Mouse (Mus musculus): ENCODE measurements at regions not wholly inside any gene's neighbourhood (a gene's known extent, or its start where the extent isn't known, plus 50 kb on each side); places are given as distances from the start of the nearest gene placed in this dataset.

GRCm38 (mm10) chr14:104326089-104326488, 141.7 kb downstream of the Pou4f1 start:
- Histone ChIP-seq H3K4me3 (ENCODE audit: low read depth, low read length) (no peak overlapping the region), H3K4me1 (ENCODE audit: control insufficient read depth, low read depth, low read length) (no peaks in the 10 kb centered on the region), H3K9ac (ENCODE audit: low read depth, low read length) (no peak overlapping the region), H3K9me3 (replicated peaks; ENCODE audit: control insufficient read depth, low read length) (no peaks in the 10 kb centered on the region), H3K27me3 (ENCODE audit: control insufficient read depth, insufficient read depth, low read depth, low read length) (no peaks in the 10 kb centered on the region), H3K4me2 (ENCODE audit: low read depth, low read length) (no peak overlapping the region), H3K36me3 (ENCODE audit: control insufficient read depth, insufficient read depth) (no peaks in the 10 kb centered on the region), H3K27ac (ENCODE audit: low read length) (no peak overlapping the region)
- WGBS (ENCODE audit: insufficient replicate concordance), result 62% methylated on average over 10 of the region's 10 CpGs
- no peak for ATAC-seq (ENCODE audit: low read depth)

- Histone ChIP-seq H3K27ac (ENCODE audit: low read length) (no peak overlapping the region), H3K9ac (ENCODE audit: low read depth, low read length) (no peak overlapping the region), H3K9me3 (replicated peaks; ENCODE audit: control insufficient read depth, low read length) (no peaks in the 10 kb centered on the region; the same call in 1 of the 2 replicates), H3K4me2 (ENCODE audit: low read depth, low read length) (no peak overlapping the region), H3K4me1 (ENCODE audit: control insufficient read depth, low read depth, low read length) (no peaks in the 10 kb centered on the region), H3K36me3 (ENCODE audit: control insufficient read depth, insufficient read depth) (no peaks in the 10 kb centered on the region), H3K4me3 (ENCODE audit: low read depth, low read length) (no peak overlapping the region), H3K27me3 (ENCODE audit: control insufficient read depth, insufficient read depth, low read depth, low read length) (no peaks in the 10 kb centered on the region)
- WGBS (ENCODE audit: insufficient replicate concordance), result 60% methylated on average over 5 of the region's 5 CpGs
- ATAC-seq (ENCODE audit: low read depth), result no peak
Measured at GRCm38 (mm10) chr14:104300141-104300540, 167.7 kb downstream of the Pou4f1 start.

GRCm38 (mm10) chr14:104298312-104298711, 169.5 kb downstream of the Pou4f1 start:
- Histone ChIP-seq H3K9me3 (replicated peaks; ENCODE audit: control insufficient read depth, low read length) (no peaks in the 10 kb centered on the region), H3K4me1 (ENCODE audit: control insufficient read depth, low read depth, low read length) (no peaks in the 10 kb centered on the region), H3K27ac (ENCODE audit: low read length) (no peak overlapping the region), H3K27me3 (ENCODE audit: control insufficient read depth, insufficient read depth, low read depth, low read length) (no peaks in the 10 kb centered on the region), H3K9ac (ENCODE audit: low read depth, low read length) (no peak overlapping the region), H3K4me3 (ENCODE audit: low read depth, low read length) (no peak overlapping the region), H3K4me2 (ENCODE audit: low read depth, low read length) (no peak overlapping the region), H3K36me3 (ENCODE audit: control insufficient read depth, insufficient read depth) (no peaks in the 10 kb centered on the region)
- WGBS (ENCODE audit: insufficient replicate concordance), result 32% methylated on average over 4 of the region's 4 CpGs
- ATAC-seq (ENCODE audit: low read depth), result no peak

- WGBS (ENCODE audit: insufficient replicate concordance), result 61% methylated on average over 15 of the region's 15 CpGs
- no peak overlapping the region for H3K4me2 ChIP-seq (ENCODE audit: low read depth, low read length)
- ATAC-seq (ENCODE audit: low read depth), result no peak
Measured at GRCm38 (mm10) chr14:104297316-104298311, 170.2 kb downstream of the Pou4f1 start.

GRCm38 (mm10) chr14:104293814-104294213, 174.0 kb downstream of the Pou4f1 start:
- 38% methylated on average over 4 of the region's 4 CpGs for whole genome bisulfite sequencing (ENCODE audit: insufficient replicate concordance)
- ATAC-seq (ENCODE audit: low read depth), result no peak
- no peaks in the 10 kb centered on the region for H3K27me3 ChIP-seq (ENCODE audit: control insufficient read depth, insufficient read depth, low read depth, low read length)

More at GRCm38 (mm10) chr14:104297316-104298311, 170.2 kb downstream of the Pou4f1 start:
- Histone ChIP-seq H3K9ac (ENCODE audit: low read depth, low read length) (no peak overlapping the region), H3K27me3 (ENCODE audit: control insufficient read depth, insufficient read depth, low read depth, low read length) (no peaks in the 10 kb centered on the region), H3K4me3 (ENCODE audit: low read depth, low read length) (no peak overlapping the region), H3K9me3 (replicated peaks; ENCODE audit: control insufficient read depth, low read length) (no peaks in the 10 kb centered on the region), H3K36me3 (ENCODE audit: control insufficient read depth, insufficient read depth) (no peaks in the 10 kb centered on the region), H3K4me1 (ENCODE audit: control insufficient read depth, low read depth, low read length) (no peaks in the 10 kb centered on the region), H3K27ac (ENCODE audit: low read length) (no peak overlapping the region)

GRCm38 (mm10) chr14:104293147-104293546, 174.7 kb downstream of the Pou4f1 start:
- WGBS (ENCODE audit: insufficient replicate concordance), result 95% methylated on average over 2 of the region's 2 CpGs

More at GRCm38 (mm10) chr14:104293814-104294213, 174.0 kb downstream of the Pou4f1 start:
- no peaks in the 10 kb centered on the region for H3K36me3 ChIP-seq (ENCODE audit: control insufficient read depth, insufficient read depth)
- no peak overlapping the region for H3K4me2 ChIP-seq (ENCODE audit: low read depth, low read length)
- no peak overlapping the region for H3K27ac ChIP-seq (ENCODE audit: low read length)
- no peaks in the 10 kb centered on the region for H3K4me1 ChIP-seq (ENCODE audit: control insufficient read depth, low read depth, low read length)
- no peak overlapping the region for H3K9ac ChIP-seq (ENCODE audit: low read depth, low read length)
- no peak overlapping the region for H3K4me3 ChIP-seq (ENCODE audit: low read depth, low read length)
- H3K9me3 ChIP-seq (replicated peaks; ENCODE audit: control insufficient read depth, low read length), result no peaks in the 10 kb centered on the region

GRCm38 (mm10) chr14:104280353-104280752, 187.4 kb downstream of the Pou4f1 start:
- Histone ChIP-seq H3K27ac (ENCODE audit: low read length) (no peak overlapping the region), H3K4me1 (ENCODE audit: control insufficient read depth, low read depth, low read length) (no peaks in the 10 kb centered on the region), H3K4me3 (ENCODE audit: low read depth, low read length) (no peak overlapping the region), H3K9ac (ENCODE audit: low read depth, low read length) (no peak overlapping the region), H3K9me3 (replicated peaks; ENCODE audit: control insufficient read depth, low read length) (no peaks in the 10 kb centered on the region), H3K27me3 (ENCODE audit: control insufficient read depth, insufficient read depth, low read depth, low read length) (no peaks in the 10 kb centered on the region), H3K4me2 (ENCODE audit: low read depth, low read length) (no peak overlapping the region), H3K36me3 (ENCODE audit: control insufficient read depth, insufficient read depth) (no peaks in the 10 kb centered on the region)
- no peak for ATAC-seq (ENCODE audit: low read depth)
- WGBS (ENCODE audit: insufficient replicate concordance), result 73% methylated on average over 6 of the region's 6 CpGs

More at GRCm38 (mm10) chr14:104293147-104293546, 174.7 kb downstream of the Pou4f1 start:
- Histone ChIP-seq H3K27me3 (ENCODE audit: control insufficient read depth, insufficient read depth, low read depth, low read length) (no peaks in the 10 kb centered on the region), H3K27ac (ENCODE audit: low read length) (no peak overlapping the region), H3K4me3 (ENCODE audit: low read depth, low read length) (no peak overlapping the region), H3K9me3 (replicated peaks; ENCODE audit: control insufficient read depth, low read length) (no peaks in the 10 kb centered on the region), H3K4me2 (ENCODE audit: low read depth, low read length) (no peak overlapping the region), H3K4me1 (ENCODE audit: control insufficient read depth, low read depth, low read length) (no peaks in the 10 kb centered on the region), H3K36me3 (ENCODE audit: control insufficient read depth, insufficient read depth) (no peaks in the 10 kb centered on the region), H3K9ac (ENCODE audit: low read depth, low read length) (no peak overlapping the region)
- no peak for ATAC-seq (ENCODE audit: low read depth)

GRCm38 (mm10) chr14:104279890-104280289, 187.9 kb downstream of the Pou4f1 start:
- Histone ChIP-seq H3K4me1 (ENCODE audit: control insufficient read depth, low read depth, low read length) (no peaks in the 10 kb centered on the region), H3K9me3 (replicated peaks; ENCODE audit: control insufficient read depth, low read length) (no peaks in the 10 kb centered on the region), H3K36me3 (ENCODE audit: control insufficient read depth, insufficient read depth) (no peaks in the 10 kb centered on the region), H3K27ac (ENCODE audit: low read length) (no peak overlapping the region), H3K4me2 (ENCODE audit: low read depth, low read length) (no peak overlapping the region), H3K27me3 (ENCODE audit: control insufficient read depth, insufficient read depth, low read depth, low read length) (no peaks in the 10 kb centered on the region), H3K4me3 (ENCODE audit: low read depth, low read length) (no peak overlapping the region), H3K9ac (ENCODE audit: low read depth, low read length) (no peak overlapping the region)
- 61% methylated on average over 5 of the region's 5 CpGs for WGBS (ENCODE audit: insufficient replicate concordance)
- no peak for ATAC-seq (ENCODE audit: low read depth)

GRCm38 (mm10) chr14:104274752-104275151, 193.0 kb downstream of the Pou4f1 start:
- no peak overlapping the region for H3K4me2 ChIP-seq (ENCODE audit: low read depth, low read length)
- no peaks in the 10 kb centered on the region for H3K4me1 ChIP-seq (ENCODE audit: control insufficient read depth, low read depth, low read length)
- H3K9me3 ChIP-seq (replicated peaks; ENCODE audit: control insufficient read depth, low read length), result no peaks in the 10 kb centered on the region
- no peaks in the 10 kb centered on the region for H3K36me3 ChIP-seq (ENCODE audit: control insufficient read depth, insufficient read depth)
- no peak for ATAC-seq (ENCODE audit: low read depth)
- 51% methylated on average over 4 of the region's 4 CpGs for WGBS (ENCODE audit: insufficient replicate concordance)
- H3K27me3 ChIP-seq (ENCODE audit: control insufficient read depth, insufficient read depth, low read depth, low read length), result no peaks in the 10 kb centered on the region
- no peak overlapping the region for H3K4me3 ChIP-seq (ENCODE audit: low read depth, low read length)
- H3K9ac ChIP-seq (ENCODE audit: low read depth, low read length), result no peak overlapping the region
- no peak overlapping the region for H3K27ac ChIP-seq (ENCODE audit: low read length)
